Mouse (Mus musculus) neural tube, embryonic 15.5 days (tissue): ENCODE results near the gene Sgms1. TPM values are rescaled to one million over a fixed set of nuclear protein-coding genes. Genes with fewer than 3 reads are reported as not detected.

Experiments
- ATAC-seq: fragments of 200-750 bp; cut with Nextera tagmentation; 2 replicates; pipeline ENCODE4 v1.8.0; 2017; ENCODE audit warnings: mild to moderate bottlenecking, moderate TSS enrichment, moderate library complexity; ENCODE audit not compliant: low FRiP score
- H3K27ac ChIP-seq: fragments of 300-500 bp; sonication (generic); replicated peaks from 2 replicates; pipeline ENCODE4 v1.5.1; 2015; ENCODE audit warnings: mild to moderate bottlenecking, inconsistent platforms
- H3K27me3 ChIP-seq: fragments of 300-500 bp; sonication (generic); replicated peaks from 2 replicates; pipeline ENCODE4 v1.6.1; 2015; ENCODE audit warnings: inconsistent platforms
- H3K36me3 ChIP-seq: fragments of 300-500 bp; sonication (generic); 2 replicates; pipeline ENCODE4 v1.6.1; 2015; ENCODE audit warnings: inconsistent platforms
- H3K4me1 ChIP-seq: fragments of 300-500 bp; sonication (generic); 2 replicates; pipeline ENCODE4 v1.6.1; 2015; ENCODE audit warnings: inconsistent platforms
- H3K4me2 ChIP-seq: fragments of 300-500 bp; sonication (generic); 2 replicates; pipeline ENCODE4 v1.6.1; 2015; ENCODE audit warnings: inconsistent platforms, mild to moderate bottlenecking, moderate library complexity
- H3K4me3 ChIP-seq: fragments of 300-500 bp; sonication (generic); replicated peaks from 2 replicates; pipeline ENCODE4 v1.5.1; 2015; ENCODE audit warnings: mild to moderate bottlenecking, inconsistent platforms
- H3K9ac ChIP-seq: fragments of 300-500 bp; sonication (generic); replicated peaks from 2 replicates; pipeline ENCODE4 v1.6.1; 2015; ENCODE audit warnings: mild to moderate bottlenecking, inconsistent platforms
- H3K9me3 ChIP-seq: fragments of 300-500 bp; sonication (generic); replicated peaks from 2 replicates; pipeline ENCODE4 v1.6.1; 2016; ENCODE audit warnings: inconsistent platforms
- WGBS: fragments of 180-500 bp; shearing (Covaris S2); methylation state at CpG from one replicate; pipeline ENCODE4 v1.1.7; 2015; ENCODE audit warnings: mixed read lengths; 5-methylcytosine and 5-hydroxymethylcytosine counted together
- polyA plus RNA-seq: library from polyadenylated mRNA; unstranded; fragments of >200 nt; fragmentation: Nextera tagmentation; extraction: Ambion mirVana; gene quantifications from 2 replicates; pipeline ENCODE4 v1.2.1, GENCODE M21; 2015

The Sgms1 gene
- polyA plus RNA-seq, 1 experiment from 2014 or later: 24.6 TPM

- H3K27ac ChIP-seq: no peak overlapping the region
- H3K4me3 ChIP-seq: no peak overlapping the region
- no peaks in the 10 kb centered on the region for H3K27me3 ChIP-seq
- H3K9ac ChIP-seq: no peak overlapping the region
- no peaks in the 10 kb centered on the region for H3K36me3 ChIP-seq
- H3K4me2 ChIP-seq: no peak overlapping the region
- no peaks in the 10 kb centered on the region for H3K9me3 ChIP-seq
- 82% methylated on average over 6 of the region's 6 CpGs for WGBS
- H3K4me1 ChIP-seq: peaks cover 2% of the 10 kb centered on the region; the same call in 1 of the 2 replicates
- ATAC-seq: no peak
Observed at GRCm38 (mm10) chr19:32272475-32273260, 116.8 kb downstream of the Sgms1 start.

DNA sequence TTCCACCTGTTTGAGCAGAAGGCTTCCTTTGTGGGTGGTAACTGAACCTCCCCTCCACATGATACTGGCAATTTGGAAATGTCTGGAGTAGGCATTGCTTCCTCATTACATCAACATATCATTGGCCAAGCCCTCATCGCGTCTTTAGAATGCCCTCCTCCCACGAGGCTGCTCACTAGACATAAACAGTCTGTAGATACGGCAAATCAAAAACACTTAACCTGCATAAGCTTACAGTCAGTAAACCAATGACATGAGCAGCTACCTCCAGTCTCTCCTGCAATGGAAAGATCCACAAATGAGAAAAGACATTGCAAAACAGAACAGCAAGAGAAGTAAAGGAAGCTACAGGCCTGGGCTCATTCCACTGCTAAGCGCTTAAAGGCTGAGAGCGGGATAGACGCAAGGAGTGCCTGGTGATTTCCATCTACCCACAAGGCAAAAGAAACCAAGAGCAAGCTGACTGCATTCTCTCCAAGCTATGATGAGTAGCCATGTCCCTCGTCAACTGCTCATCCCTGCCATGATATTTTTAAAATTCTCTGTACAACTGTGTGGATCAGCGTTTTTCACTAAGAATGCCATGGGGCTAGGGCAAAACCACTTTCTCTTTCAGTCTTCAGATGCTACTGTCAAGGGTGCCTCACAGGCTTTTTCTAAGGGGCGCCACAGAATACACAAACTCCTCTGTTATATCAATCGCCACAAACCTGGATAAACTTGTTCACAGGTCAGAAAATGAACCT is 117.9 kb downstream of the Sgms1 start:
- H3K9ac ChIP-seq: no peak overlapping the region
- no peaks in the 10 kb centered on the region for H3K36me3 ChIP-seq
- H3K27me3 ChIP-seq: no peaks in the 10 kb centered on the region
- no peaks in the 10 kb centered on the region for H3K9me3 ChIP-seq
- 90% methylated on average over 11 of the region's 11 CpGs for WGBS
- no peak for ATAC-seq
- no peak overlapping the region for H3K27ac ChIP-seq
- no peak overlapping the region for H3K4me2 ChIP-seq
- peaks cover 2% of the 10 kb centered on the region; the same call in 1 of the 2 replicates for H3K4me1 ChIP-seq
- no peak overlapping the region for H3K4me3 ChIP-seq

DNA sequence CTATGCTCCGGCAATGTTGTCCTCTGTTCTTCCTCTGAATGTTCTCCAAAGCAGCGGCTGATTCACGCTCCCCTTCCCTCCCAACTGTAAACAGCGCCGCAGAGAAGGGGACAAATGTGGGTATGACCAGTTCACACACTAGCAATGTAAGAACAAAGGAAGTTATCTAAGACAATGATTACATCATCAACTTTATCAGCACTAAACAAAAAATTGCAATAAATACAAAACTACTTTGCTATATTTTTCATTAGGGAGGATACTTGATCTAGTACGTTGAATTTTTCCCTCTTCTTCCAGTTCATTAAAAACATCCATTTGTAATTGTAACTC is 119.7 kb downstream of the Sgms1 start:
- Histone ChIP-seq H3K9ac (no peak overlapping the region), H3K4me2 (no peak overlapping the region), H3K27ac (no peak overlapping the region), H3K36me3 (no peaks in the 10 kb centered on the region), H3K4me3 (no peak overlapping the region), H3K4me1 (peaks cover 2% of the 10 kb centered on the region; the same call in 1 of the 2 replicates), H3K27me3 (no peaks in the 10 kb centered on the region), H3K9me3 (no peaks in the 10 kb centered on the region)
- WGBS: 89% methylated on average over 6 of the region's 6 CpGs
- no peak for ATAC-seq

GRCm38 (mm10) chr19:32269141-32269843 is 120.2 kb downstream of the Sgms1 start:
- Histone ChIP-seq H3K27ac (no peak overlapping the region), H3K4me2 (no peak overlapping the region), H3K36me3 (no peaks in the 10 kb centered on the region), H3K9ac (no peak overlapping the region), H3K27me3 (no peaks in the 10 kb centered on the region), H3K9me3 (no peaks in the 10 kb centered on the region), H3K4me1 (peaks cover under 1% of the 10 kb centered on the region; the same call in 1 of the 2 replicates), H3K4me3 (no peak overlapping the region)
- no peak for ATAC-seq
- 84% methylated on average over 12 of the region's 12 CpGs for WGBS

GRCm38 (mm10) chr19:32268562-32268961 is 121.0 kb downstream of the Sgms1 start:
- Histone ChIP-seq H3K9ac (no peak overlapping the region), H3K4me1 (no peaks in the 10 kb centered on the region), H3K4me2 (no peak overlapping the region), H3K36me3 (no peaks in the 10 kb centered on the region), H3K9me3 (no peaks in the 10 kb centered on the region), H3K4me3 (no peak overlapping the region), H3K27me3 (no peaks in the 10 kb centered on the region), H3K27ac (no peak overlapping the region)
- ATAC-seq: no peak
- WGBS: 58% methylated on average over 9 of the region's 9 CpGs

GRCm38 (mm10) chr19:32266385-32267252 is 122.9 kb downstream of the Sgms1 start:
- WGBS: 84% methylated on average over 9 of the region's 9 CpGs

DNA sequence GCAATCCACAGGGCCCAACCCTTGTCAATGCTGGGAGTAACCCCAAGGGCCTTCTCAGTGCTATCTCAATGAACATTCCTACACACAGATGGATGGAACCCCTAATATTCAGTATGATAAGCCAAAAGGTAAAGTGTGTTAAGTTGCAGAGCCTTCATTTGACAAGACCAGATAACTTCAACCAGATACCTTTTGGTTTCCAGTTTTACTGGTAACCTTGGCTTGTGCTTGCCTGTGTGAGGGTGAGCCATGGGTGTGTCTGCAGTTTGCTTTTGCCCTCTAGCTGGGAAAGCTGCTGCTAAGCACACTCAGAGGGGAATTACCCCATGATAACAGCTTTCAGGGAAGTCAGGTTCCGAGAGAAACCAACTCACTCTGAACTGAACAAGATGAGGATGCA is 125.8 kb downstream of the Sgms1 start:
- no peak for ATAC-seq
- no peaks in the 10 kb centered on the region for H3K27me3 ChIP-seq

More at GRCm38 (mm10) chr19:32266385-32267252, 122.9 kb downstream of the Sgms1 start:
- Histone ChIP-seq H3K4me1 (0 out of 2 replicates have a peak, but pooled peaks cover 2% of the 10 kb centered on the region), H3K27me3 (no peaks in the 10 kb centered on the region), H3K27ac (no peak overlapping the region), H3K36me3 (no peaks in the 10 kb centered on the region), H3K4me2 (no peak overlapping the region), H3K9ac (no peak overlapping the region), H3K4me3 (no peak overlapping the region), H3K9me3 (no peaks in the 10 kb centered on the region)
- no peak for ATAC-seq

GRCm38 (mm10) chr19:32262805-32263572 is 126.5 kb downstream of the Sgms1 start:
- Histone ChIP-seq H3K36me3 (no peaks in the 10 kb centered on the region), H3K9me3 (no peaks in the 10 kb centered on the region), H3K4me3 (no peak overlapping the region), H3K4me1 (peaks cover 9% of the 10 kb centered on the region; the same call in 1 of the 2 replicates), H3K9ac (no peak overlapping the region), H3K27me3 (no peaks in the 10 kb centered on the region), H3K27ac (no peak overlapping the region), H3K4me2 (no peak overlapping the region)
- no peak for ATAC-seq
- 88% methylated on average over 10 of the region's 10 CpGs for WGBS

More for the DNA sequence above, 125.8 kb downstream of the Sgms1 start:
- Histone ChIP-seq H3K4me2 (no peak overlapping the region), H3K9me3 (no peaks in the 10 kb centered on the region), H3K27ac (no peak overlapping the region), H3K9ac (no peak overlapping the region), H3K4me1 (0 out of 2 replicates have a peak, but pooled peaks cover 5% of the 10 kb centered on the region), H3K4me3 (no peak overlapping the region), H3K36me3 (no peaks in the 10 kb centered on the region)
- WGBS: 84% methylated on average over 1 of the region's 1 CpGs

- ATAC-seq: no peak
- Histone ChIP-seq H3K4me2 (no peak overlapping the region), H3K4me3 (no peak overlapping the region), H3K27me3 (no peaks in the 10 kb centered on the region), H3K36me3 (no peaks in the 10 kb centered on the region), H3K9me3 (no peaks in the 10 kb centered on the region), H3K4me1 (peaks cover 9% of the 10 kb centered on the region; the same call in 1 of the 2 replicates), H3K27ac (no peak overlapping the region), H3K9ac (no peak overlapping the region)
- WGBS: 63% methylated on average over 8 of the region's 8 CpGs
Observed at GRCm38 (mm10) chr19:32260869-32261688, 128.4 kb downstream of the Sgms1 start.

- H3K9me3 ChIP-seq: no peaks in the 10 kb centered on the region
- H3K27me3 ChIP-seq: no peaks in the 10 kb centered on the region
- 97% methylated on average over 2 of the region's 2 CpGs for WGBS
Observed at GRCm38 (mm10) chr19:32259830-32260229, 129.7 kb downstream of the Sgms1 start.

More at GRCm38 (mm10) chr19:32259830-32260229, 129.7 kb downstream of the Sgms1 start:
- peaks cover 9% of the 10 kb centered on the region; the same call in 1 of the 2 replicates for H3K4me1 ChIP-seq
- H3K36me3 ChIP-seq: no peaks in the 10 kb centered on the region
- no peak overlapping the region for H3K27ac ChIP-seq
- H3K4me3 ChIP-seq: no peak overlapping the region
- ATAC-seq: no peak
- no peak overlapping the region for H3K9ac ChIP-seq
- H3K4me2 ChIP-seq: no peak overlapping the region
